Mouse (Mus musculus) stomach, embryonic 14.5 days (tissue): ENCODE measurements at regions not wholly inside any gene's neighbourhood (a gene's known extent, or its start where the extent isn't known, plus 50 kb on each side); places are given as distances from the start of the nearest gene placed in this dataset.

ENCODE experiments used
- ATAC-seq: fragments of 200-750 bp; cut with Nextera tagmentation; 2 replicates; pipeline ENCODE4 v1.8.0; 2017; ENCODE audit warnings: low read depth, moderate TSS enrichment; ENCODE audit not compliant: insufficient number of reproducible peaks, insufficient read depth, low FRiP score
- H3K27ac ChIP-seq: fragments of 300-500 bp; sonication (generic); 2 replicates; pipeline ENCODE4 v1.5.1; 2014; ENCODE audit warnings: mild to moderate bottlenecking, low read length, moderate library complexity, mixed read lengths
- H3K27me3 ChIP-seq: fragments of 300-500 bp; sonication (generic); 2 replicates; pipeline ENCODE4 v1.6.1; 2014; ENCODE audit warnings: low read length, control low read depth, mixed read lengths; ENCODE audit not compliant: control insufficient read depth, insufficient read depth
- H3K36me3 ChIP-seq: fragments of 300-500 bp; sonication (generic); 2 replicates; pipeline ENCODE4 v1.6.1; 2014; ENCODE audit warnings: mild to moderate bottlenecking, control low read depth, low read length, moderate library complexity, mixed read lengths; ENCODE audit not compliant: control insufficient read depth, insufficient read depth
- H3K4me1 ChIP-seq: fragments of 300-500 bp; sonication (generic); 2 replicates; pipeline ENCODE4 v1.6.1; 2014; ENCODE audit warnings: low read length, control low read depth, mixed read lengths; ENCODE audit not compliant: control insufficient read depth, insufficient read depth
- H3K4me2 ChIP-seq: fragments of 300-500 bp; sonication (generic); replicated peaks from 2 replicates; pipeline ENCODE4 v1.6.1; 2014; ENCODE audit warnings: low read depth, low read length, control low read depth
- H3K4me3 ChIP-seq: fragments of 300-500 bp; sonication (generic); 2 replicates; pipeline ENCODE4 v1.5.1; 2014; ENCODE audit warnings: low read depth, low read length, control low read depth
- H3K9ac ChIP-seq: fragments of 300-500 bp; sonication (generic); replicated peaks from 2 replicates; pipeline ENCODE4 v1.6.1; 2014; ENCODE audit warnings: low read depth, mild to moderate bottlenecking, control low read depth, low read length, moderate library complexity, mixed read lengths
- H3K9me3 ChIP-seq: fragments of 300-500 bp; sonication (generic); 2 replicates; pipeline ENCODE4 v1.6.1; 2016; ENCODE audit warnings: low read depth, low read length, control low read depth; ENCODE audit not compliant: control insufficient read depth
- WGBS: fragments of 180-500 bp; shearing (Covaris S2); extraction: QIAGEN DNeasy Blood & Tissue Kit; methylation state at CpG from one replicate; pipeline ENCODE4 v1.1.7; 2014; 5-methylcytosine and 5-hydroxymethylcytosine counted together

- H3K4me2 ChIP-seq: no peak overlapping the region
- H3K9ac ChIP-seq: no peak overlapping the region
- no peak overlapping the region; the same call in 1 of the 2 replicates for H3K27ac ChIP-seq
- no peaks in the 10 kb centered on the region for H3K36me3 ChIP-seq
- no peaks in the 10 kb centered on the region for H3K4me1 ChIP-seq
- no peaks in the 10 kb centered on the region for H3K27me3 ChIP-seq
- no peak overlapping the region for H3K4me3 ChIP-seq
- WGBS: 56% methylated on average over 11 of the region's 11 CpGs
- no peaks in the 10 kb centered on the region for H3K9me3 ChIP-seq
- no peak for ATAC-seq
Observed at GRCm38 (mm10) chr11:17665624-17666552, 287.8 kb downstream of the Etaa1 start.

- no peaks in the 10 kb centered on the region for H3K36me3 ChIP-seq
- H3K27ac ChIP-seq: no peak overlapping the region
- peaks cover 5% of the 10 kb centered on the region; the same call in 1 of the 2 replicates for H3K9me3 ChIP-seq
- H3K4me3 ChIP-seq: no peak overlapping the region
- no peaks in the 10 kb centered on the region for H3K27me3 ChIP-seq
- H3K9ac ChIP-seq: no peak overlapping the region
- WGBS: 61% methylated on average over 4 of the region's 4 CpGs
- no peak overlapping the region for H3K4me2 ChIP-seq
- no peak for ATAC-seq
- H3K4me1 ChIP-seq: 0 out of 2 replicates have a peak, but pooled peaks cover 5% of the 10 kb centered on the region
Observed at GRCm38 (mm10) chr11:17680998-17681397, 272.7 kb downstream of the Etaa1 start.

- ATAC-seq: no peak; the same call in 1 of the 2 replicates
Observed at GRCm38 (mm10) chr11:17685711-17686113, 268.0 kb downstream of the Etaa1 start.

GRCm38 (mm10) chr11:17686806-17687205 lies 266.9 kb downstream of the Etaa1 start:
- ATAC-seq: no peak
- no peak overlapping the region for H3K27ac ChIP-seq
- no peaks in the 10 kb centered on the region for H3K36me3 ChIP-seq

More at GRCm38 (mm10) chr11:17685711-17686113, 268.0 kb downstream of the Etaa1 start:
- no peak overlapping the region for H3K9ac ChIP-seq
- H3K4me3 ChIP-seq: no peak overlapping the region
- H3K4me1 ChIP-seq: 0 out of 2 replicates have a peak, but pooled peaks cover 5% of the 10 kb centered on the region
- no peak overlapping the region for H3K27ac ChIP-seq
- no peaks in the 10 kb centered on the region for H3K36me3 ChIP-seq
- H3K27me3 ChIP-seq: no peaks in the 10 kb centered on the region
- no peak overlapping the region for H3K4me2 ChIP-seq
- WGBS: 23% methylated on average over 4 of the region's 4 CpGs
- H3K9me3 ChIP-seq: peaks cover 5% of the 10 kb centered on the region; the same call in 1 of the 2 replicates

GRCm38 (mm10) chr11:17694145-17694544 lies 259.5 kb downstream of the Etaa1 start:
- H3K9ac ChIP-seq: no peak overlapping the region
- no peak overlapping the region for H3K27ac ChIP-seq
- H3K4me3 ChIP-seq: no peak overlapping the region
- no peaks in the 10 kb centered on the region for H3K4me1 ChIP-seq
- WGBS: 54% methylated on average over 2 of the region's 2 CpGs
- ATAC-seq: no peak
- H3K36me3 ChIP-seq: no peaks in the 10 kb centered on the region
- H3K27me3 ChIP-seq: no peaks in the 10 kb centered on the region
- H3K4me2 ChIP-seq: no peak overlapping the region
- H3K9me3 ChIP-seq: no peaks in the 10 kb centered on the region

More at GRCm38 (mm10) chr11:17686806-17687205, 266.9 kb downstream of the Etaa1 start:
- Histone ChIP-seq H3K4me2 (no peak overlapping the region), H3K27me3 (no peaks in the 10 kb centered on the region), H3K4me3 (no peak overlapping the region), H3K9me3 (peaks cover 5% of the 10 kb centered on the region; the same call in 1 of the 2 replicates), H3K9ac (no peak overlapping the region), H3K4me1 (0 out of 2 replicates have a peak, but pooled peaks cover 5% of the 10 kb centered on the region)
- WGBS: 51% methylated on average over 2 of the region's 2 CpGs

GRCm38 (mm10) chr11:17708769-17709168 lies 244.9 kb downstream of the Etaa1 start:
- Histone ChIP-seq H3K4me2 (no peak overlapping the region), H3K9me3 (no peaks in the 10 kb centered on the region), H3K27ac (no peak overlapping the region), H3K4me3 (no peak overlapping the region), H3K9ac (no peak overlapping the region), H3K27me3 (no peaks in the 10 kb centered on the region), H3K4me1 (no peaks in the 10 kb centered on the region), H3K36me3 (no peaks in the 10 kb centered on the region)
- ATAC-seq: no peak

GRCm38 (mm10) chr11:17722051-17722450 lies 231.6 kb downstream of the Etaa1 start:
- Histone ChIP-seq H3K4me2 (no peak overlapping the region), H3K4me3 (no peak overlapping the region), H3K36me3 (no peaks in the 10 kb centered on the region), H3K9ac (no peak overlapping the region), H3K4me1 (no peaks in the 10 kb centered on the region), H3K27me3 (no peaks in the 10 kb centered on the region), H3K9me3 (no peaks in the 10 kb centered on the region), H3K27ac (no peak overlapping the region)
- no peak for ATAC-seq
- 82% methylated on average over 1 of the region's 1 CpGs for WGBS

GRCm38 (mm10) chr11:17727258-17728034 lies 226.2 kb downstream of the Etaa1 start:
- no peaks in the 10 kb centered on the region for H3K27me3 ChIP-seq
- peaks cover 4% of the 10 kb centered on the region; the same call in 1 of the 2 replicates for H3K4me1 ChIP-seq
- ATAC-seq: no peak; the same call in 1 of the 2 replicates
- H3K27ac ChIP-seq: peak overlapping the region; percentile 55; the same call in 1 of the 2 replicates
- H3K4me3 ChIP-seq: no peak overlapping the region
- H3K36me3 ChIP-seq: no peaks in the 10 kb centered on the region
- no peaks in the 10 kb centered on the region for H3K9me3 ChIP-seq
- H3K9ac ChIP-seq: no peak overlapping the region
- H3K4me2 ChIP-seq: no peak overlapping the region
- 48% methylated on average over 8 of the region's 8 CpGs for WGBS
